Mouse (Mus musculus) forebrain, postnatal 0 days (tissue): ENCODE measurements around the gene Cul4b. TPM values are rescaled to one million over a fixed set of nuclear protein-coding genes. Genes with fewer than 3 reads are reported as not detected.

Experiments
- ATAC-seq: fragments of 200-750 bp; cut with Nextera tagmentation; 2 replicates; pipeline ENCODE4 v1.8.0; 2017; ENCODE audit warnings: mild to moderate bottlenecking, moderate library complexity
- DNase-seq: peaks from one replicate; pipeline ENCODE4 v3.0.0-alpha.2; 2015
- H3K27ac ChIP-seq: fragments of 300-500 bp; sonication (generic); 2 replicates; pipeline ENCODE4 v1.5.1; 2014; ENCODE audit warnings: low read depth, mild to moderate bottlenecking, antibody characterized with exemption, low read length, moderate library complexity, mixed read lengths
- H3K27me3 ChIP-seq: fragments of 300-500 bp; sonication (generic); 2 replicates; pipeline ENCODE4 v1.6.1; 2014; ENCODE audit warnings: mild to moderate bottlenecking, low read length, mixed read lengths; ENCODE audit not compliant: insufficient read depth
- H3K36me3 ChIP-seq: fragments of 300-500 bp; sonication (generic); 2 replicates; pipeline ENCODE4 v1.6.1; 2014; ENCODE audit warnings: mild to moderate bottlenecking, moderate library complexity; ENCODE audit not compliant: insufficient read depth
- H3K4me1 ChIP-seq: fragments of 300-500 bp; sonication (generic); 2 replicates; pipeline ENCODE4 v1.6.1; 2014; ENCODE audit warnings: antibody characterized with exemption; ENCODE audit not compliant: insufficient read depth
- H3K4me2 ChIP-seq: fragments of 300-500 bp; sonication (generic); 2 replicates; pipeline ENCODE4 v1.6.1; 2014; ENCODE audit warnings: low read depth, mild to moderate bottlenecking, moderate library complexity
- H3K4me3 ChIP-seq: fragments of 300-500 bp; sonication (generic); 2 replicates; pipeline ENCODE4 v1.5.1; 2014; ENCODE audit warnings: low read depth, low read length, mixed read lengths
- H3K9ac ChIP-seq: fragments of 300-500 bp; sonication (generic); 2 replicates; pipeline ENCODE4 v1.6.1; 2014; ENCODE audit warnings: mild to moderate bottlenecking
- H3K9me3 ChIP-seq: fragments of 300-500 bp; sonication (generic); 2 replicates; pipeline ENCODE4 v1.6.1; 2016; ENCODE audit warnings: low read length
- CTCF ChIP-seq: sonication (generic); IDR thresholded peaks from 2 replicates; pipeline ENCODE4 v1.5.1; 2016; ENCODE audit warnings: antibody characterized with exemption, control low read depth, low read depth
- WGBS: fragments of 180-500 bp; shearing (Covaris S2); extraction: QIAGEN DNeasy Blood & Tissue Kit; methylation state at CpG from one replicate; pipeline ENCODE4 v1.1.7; 2014; 5-methylcytosine and 5-hydroxymethylcytosine counted together
- polyA plus RNA-seq: library from polyadenylated mRNA; unstranded; fragments of >200 nt; fragmentation: Nextera tagmentation; extraction: Ambion mirVana; gene quantifications from 2 replicates; pipeline ENCODE4 v1.2.1, GENCODE M21; 2015
- total RNA-seq: library from RNA; depleted of rRNA; stranded (reverse); fragments of >200 nt; gene quantifications from 2 replicates; pipeline ENCODE4 v1.2.3, GENCODE M21; 2014; rRNA removed

Gene Cul4b
- total RNA-seq, result 21.8 and 28.6 TPM in 2 replicates
- polyA plus RNA-seq, result 11.7 and 13.8 TPM in 2 replicates

DNA sequence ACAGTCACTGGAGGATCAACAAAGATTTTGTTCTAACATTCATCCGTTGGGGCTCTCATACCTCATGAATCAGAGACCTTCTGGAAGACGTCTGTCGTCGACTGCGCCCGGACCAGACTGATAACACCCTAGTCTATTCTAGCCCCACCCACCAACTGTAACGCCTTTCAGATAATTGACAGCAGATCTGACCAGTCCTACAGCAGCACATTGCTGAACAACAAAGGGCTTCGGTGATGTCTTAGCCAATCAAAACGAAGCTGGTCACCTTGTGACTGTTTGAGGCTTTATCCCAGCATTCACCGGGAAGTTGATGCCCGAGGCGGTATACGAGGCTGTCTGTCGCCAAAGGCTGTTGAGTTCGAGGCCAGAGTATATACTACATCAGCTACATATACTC lies at the start of gene Cul4b:
Cul4b (minus strand) TSS at position 119 of the 400 bp plus-strand sequence.
- H3K4me1 ChIP-seq, result no peaks in the 10 kb centered on the region
- H3K4me3 ChIP-seq, result no peak within 1 kb of the TSS
- H3K9ac ChIP-seq, result no peak within 1 kb of the TSS
- H3K4me2 ChIP-seq, result no peak within 1 kb of the TSS
- no peaks in the 10 kb centered on the region for H3K9me3 ChIP-seq
- no peak for ATAC-seq
- no peak for DNase-seq
- H3K36me3 ChIP-seq, result no peaks in the 10 kb centered on the region
- no peaks in the 10 kb centered on the region for H3K27me3 ChIP-seq
- WGBS, result 88% methylated on average over 15 of the region's 15 CpGs
- TF ChIP-seq CTCF, result no peak
- no peak within 1 kb of the TSS for H3K27ac ChIP-seq

DNA sequence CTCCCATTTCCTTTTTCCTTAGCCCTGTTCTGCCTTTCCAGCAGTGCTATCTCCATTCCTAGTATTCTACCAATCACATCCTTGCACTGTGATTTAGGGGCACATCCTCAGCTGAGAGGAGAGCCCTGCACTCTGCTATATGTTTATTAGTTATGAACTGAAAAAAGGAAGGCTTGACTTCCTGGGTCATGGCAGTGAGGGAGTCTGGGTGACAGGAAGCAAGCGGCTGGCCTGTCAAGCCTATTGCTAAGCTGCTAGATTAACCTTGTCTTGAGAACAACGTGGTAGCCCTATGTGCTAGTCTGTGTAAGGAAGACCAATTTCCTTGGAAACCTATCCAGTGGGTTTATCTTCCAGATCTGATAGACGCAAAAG lies 25.0 kb upstream of the Cul4b start:
- peak; percentile 50 for DNase-seq
- no peaks in the 10 kb centered on the region for H3K27me3 ChIP-seq
- H3K27ac ChIP-seq, result peak overlapping the region; percentile 88
- ATAC-seq, result peak; percentile 84
- TF ChIP-seq CTCF, result no peak
- H3K36me3 ChIP-seq, result no peaks in the 10 kb centered on the region
- peak overlapping the region; percentile 46 for H3K4me3 ChIP-seq
- H3K9ac ChIP-seq, result peak overlapping the region; percentile 58
- peak overlapping the region; percentile 44 for H3K4me2 ChIP-seq
- H3K9me3 ChIP-seq, result no peaks in the 10 kb centered on the region
- H3K4me1 ChIP-seq, result no peaks in the 10 kb centered on the region
- WGBS, result 24% methylated on average over 3 of the region's 3 CpGs

DNA sequence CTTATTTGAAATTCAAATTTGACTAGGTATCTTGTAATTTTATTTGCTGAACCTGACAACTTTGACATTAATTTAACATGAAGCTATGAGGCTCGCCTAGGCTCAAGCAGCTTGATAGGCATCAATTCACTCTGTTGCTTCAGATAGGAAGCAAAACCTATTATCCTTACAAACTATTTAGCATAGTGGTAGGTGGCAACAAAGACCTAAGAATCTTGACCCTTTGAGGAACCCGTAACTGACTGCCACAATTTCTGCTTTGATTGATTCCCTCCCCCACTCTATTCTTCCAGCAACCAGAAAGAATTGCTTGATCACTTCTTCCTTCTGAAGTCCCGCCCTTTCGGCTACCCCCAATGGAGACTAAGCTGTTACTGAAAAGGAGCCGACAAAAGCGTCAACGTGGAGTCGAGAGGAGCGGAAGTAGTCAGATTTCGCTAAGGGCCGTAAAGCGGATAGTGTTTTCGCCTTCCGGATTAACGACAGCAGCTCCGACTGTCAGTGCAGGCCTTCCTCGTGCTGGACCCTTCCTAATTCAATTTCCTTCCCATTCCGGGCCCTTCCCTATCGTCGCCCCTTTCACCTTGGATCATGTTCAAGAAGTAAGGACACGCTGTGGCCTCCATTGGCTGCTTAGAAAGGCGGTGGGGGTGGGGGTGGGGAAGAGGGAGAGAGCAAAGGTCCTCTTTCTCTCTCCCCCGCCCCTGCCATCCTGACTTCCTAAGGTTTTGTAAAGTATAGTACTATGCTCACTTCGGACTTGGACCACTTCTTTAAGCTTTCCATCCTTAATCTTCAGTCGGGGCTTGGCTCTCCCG lies 24.4 kb upstream of the Cul4b start, which contains the start of gene Mcts1:
Mcts1 (plus strand) TSS at position 402 of the 818 bp plus-strand sequence.
- Histone ChIP-seq H3K36me3 (no peaks in the 10 kb centered on the region), H3K27ac (peak within 1 kb of the TSS; percentile 88), H3K27me3 (no peaks in the 10 kb centered on the region), H3K9me3 (no peaks in the 10 kb centered on the region), H3K4me1 (no peaks in the 10 kb centered on the region), H3K4me3 (peak within 1 kb of the TSS; percentile 46), H3K4me2 (peak within 1 kb of the TSS; percentile 44), H3K9ac (peak within 1 kb of the TSS; percentile 58)
- TF ChIP-seq CTCF, result no peak
- 25% methylated on average over 26 of the region's 26 CpGs for WGBS
- peak; percentile 96 for ATAC-seq
- DNase-seq, result peak; percentile 89

DNA sequence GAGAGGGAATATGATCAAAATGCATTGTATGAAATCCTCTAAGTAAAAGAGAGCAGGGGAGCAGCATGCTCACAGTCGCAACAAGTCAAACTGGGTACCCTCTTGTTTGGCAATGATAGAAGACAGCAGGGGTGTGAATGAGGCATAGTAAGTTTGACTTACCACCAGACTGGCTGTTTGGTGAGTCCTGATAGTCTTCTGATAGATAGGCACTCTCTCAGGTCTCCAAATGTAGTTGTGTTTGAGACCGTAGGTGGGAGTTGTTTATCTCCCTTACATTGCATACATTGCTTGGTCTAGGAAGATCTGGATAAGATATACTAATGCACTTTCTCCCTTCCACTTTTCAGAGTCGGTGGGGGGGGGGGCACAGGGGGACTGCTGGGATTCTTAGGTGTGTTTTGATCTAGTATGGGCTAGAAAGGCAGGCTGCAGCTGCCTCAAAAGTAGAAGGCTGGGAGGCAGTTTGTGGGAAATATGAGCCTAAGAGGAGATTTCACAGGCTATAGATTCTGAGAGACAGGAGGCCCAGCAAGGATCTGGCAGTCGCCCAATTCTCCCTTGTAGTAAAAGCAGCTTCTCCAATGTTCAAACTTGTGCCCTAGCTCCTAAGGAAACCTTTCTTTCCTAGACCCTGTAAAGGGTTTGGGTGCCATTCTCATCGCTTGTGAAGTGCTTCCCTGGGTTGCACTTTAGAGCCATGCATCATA lies 17.3 kb upstream of the Cul4b start:
- Histone ChIP-seq H3K36me3 (no peaks in the 10 kb centered on the region), H3K4me2 (no peak overlapping the region), H3K4me3 (no peak overlapping the region), H3K27ac (no peak overlapping the region), H3K9ac (no peak overlapping the region), H3K9me3 (no peaks in the 10 kb centered on the region), H3K27me3 (no peaks in the 10 kb centered on the region), H3K4me1 (no peaks in the 10 kb centered on the region)
- 69% methylated on average over 5 of the region's 5 CpGs for WGBS
- no peak for ATAC-seq
- no peak for TF ChIP-seq CTCF
- no peak for DNase-seq

DNA sequence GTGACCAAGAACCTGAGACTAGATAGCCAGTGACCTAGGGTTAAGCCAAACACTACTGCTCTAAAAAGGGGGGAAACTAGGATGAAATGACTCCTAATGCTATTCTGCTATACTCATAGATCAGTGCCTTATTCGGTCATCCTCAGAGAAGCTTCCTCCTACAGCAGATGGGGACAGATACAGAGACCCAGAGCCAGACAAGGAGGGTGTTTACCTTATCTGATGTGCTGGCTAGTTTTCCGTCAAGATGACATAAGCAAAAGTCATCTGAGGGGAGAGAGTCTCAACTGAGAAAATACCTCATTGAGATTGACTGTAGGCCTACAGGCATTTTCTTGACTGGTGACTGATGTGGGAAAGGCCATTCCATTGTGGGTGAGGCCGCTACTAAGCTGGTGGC lies 15.8 kb upstream of the Cul4b start:
- no peak for ATAC-seq
- Histone ChIP-seq H3K9me3 (no peaks in the 10 kb centered on the region), H3K27ac (no peak overlapping the region), H3K9ac (no peak overlapping the region), H3K4me1 (no peaks in the 10 kb centered on the region), H3K27me3 (no peaks in the 10 kb centered on the region), H3K4me2 (no peak overlapping the region), H3K4me3 (no peak overlapping the region), H3K36me3 (no peaks in the 10 kb centered on the region)
- TF ChIP-seq CTCF, result no peak
- DNase-seq, result no peak
- WGBS, result 89% methylated on average over 3 of the region's 3 CpGs

DNA sequence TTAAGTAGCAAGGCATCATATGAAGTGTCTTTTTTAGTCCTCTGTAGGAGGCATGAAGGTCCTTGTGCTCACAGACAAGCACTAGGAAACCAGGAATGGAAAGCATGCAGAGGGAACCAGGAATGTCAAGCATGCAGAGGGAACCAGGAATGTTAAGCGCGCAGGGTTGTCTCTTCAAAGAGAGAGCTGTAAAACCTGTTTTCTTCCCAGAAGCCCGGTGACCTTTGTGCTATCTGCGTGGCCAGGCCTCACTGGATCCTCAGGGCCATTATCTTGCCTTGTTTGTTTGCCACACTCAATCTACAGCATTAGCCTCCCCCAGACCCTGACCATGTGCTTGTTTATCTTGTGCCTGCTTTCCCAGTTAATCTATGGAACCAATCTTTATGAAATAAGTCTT lies 13.8 kb upstream of the Cul4b start:
- Histone ChIP-seq H3K36me3 (no peaks in the 10 kb centered on the region), H3K9ac (no peak overlapping the region), H3K9me3 (no peaks in the 10 kb centered on the region), H3K4me2 (no peak overlapping the region), H3K27me3 (no peaks in the 10 kb centered on the region), H3K27ac (no peak overlapping the region), H3K4me1 (no peaks in the 10 kb centered on the region), H3K4me3 (no peak overlapping the region)
- WGBS, result 71% methylated on average over 4 of the region's 4 CpGs
- TF ChIP-seq CTCF, result no peak
- ATAC-seq, result no peak
- DNase-seq, result no peak

DNA sequence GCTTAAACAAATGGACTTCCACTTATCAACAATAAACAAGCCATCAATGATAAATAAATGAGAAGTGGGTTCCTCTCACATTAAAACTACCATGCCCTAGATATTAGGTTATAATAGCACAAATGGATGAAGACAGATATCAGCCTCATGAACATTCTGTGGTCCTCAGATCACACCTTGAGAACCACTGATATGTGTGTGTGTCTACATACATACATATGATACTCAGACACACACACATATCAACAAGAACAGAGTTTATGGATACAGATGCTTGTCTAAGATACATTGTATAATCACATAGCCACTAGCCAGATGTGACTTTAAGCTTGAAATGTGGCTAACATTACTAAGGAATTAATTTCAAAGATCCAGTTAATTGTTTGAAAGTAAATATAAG lies 7.3 kb upstream of the Cul4b start:
- no peaks in the 10 kb centered on the region for H3K27me3 ChIP-seq
- H3K9me3 ChIP-seq, result no peaks in the 10 kb centered on the region
- H3K4me2 ChIP-seq, result no peak overlapping the region
- no peak overlapping the region for H3K4me3 ChIP-seq
- H3K9ac ChIP-seq, result no peak overlapping the region
- no peaks in the 10 kb centered on the region for H3K36me3 ChIP-seq
- TF ChIP-seq CTCF, result no peak
- H3K27ac ChIP-seq, result no peak overlapping the region
- no peak for DNase-seq
- no peak for ATAC-seq
- H3K4me1 ChIP-seq, result no peaks in the 10 kb centered on the region
